Mouse (Mus musculus): ENCODE measurements around the gene Pla1a.

GRCm38 (mm10) chr16:38375182-38375581 lies 57.8 kb downstream of the Pla1a start:
- TF ChIP-seq EP300 (IDR thresholded peaks at IDR 0.05; ENCODE audit: low read depth) (0 out of 2 replicates have a peak, but pooled peaks have one; percentile 45), CTCF (IDR thresholded peaks at IDR 0.05; ENCODE audit: low read depth) (no peak)
